8 mouse cellular contexts compared by ENCODE assay signal in genomic region chr12:75594404-75594803, GRCm38 (mm10). TPM values are rescaled to one million over a fixed set of nuclear protein-coding genes. Genes with fewer than 3 reads are reported as not detected.
DNase-seq lines count a peak whose midpoint lies in the region; ATAC-seq lines count a peak whose summit lies in the region.

No protein-coding gene starts in this region.

- H3K36me3 ChIP-seq in heart, embryonic 15.5 days = peaks cover 11% of the 10 kb centered on the region
- H3K36me3 ChIP-seq in embryonic facial prominence, embryonic 11.5 days (replicated peaks; ENCODE audit: control insufficient read depth, insufficient read depth, low read depth, low read length) = peaks cover 4% of the 10 kb centered on the region
- H3K36me3 ChIP-seq in hindbrain, embryonic 16.5 days (ENCODE audit: control insufficient read depth, insufficient read depth, low read length) = peaks cover 2% of the 10 kb centered on the region; the same call in 1 of the 2 replicates
- H3K36me3 ChIP-seq in midbrain, embryonic 14.5 days (ENCODE audit: control insufficient read depth, insufficient read depth, low read length) = peaks cover 27% of the 10 kb centered on the region

- DNase-seq in heart, adult 18-20 months = no peak
- no peak for DNase-seq in embryonic facial prominence, embryonic 11.5 days (ENCODE audit: low spot score)
- no peak for DNase-seq in midbrain, embryonic 14.5 days
- DNase-seq in retina, postnatal 1 day = no peak
- DNase-seq in gastrocnemius, postnatal 25 days = no peak
- no peak for DNase-seq in layer of hippocampus, postnatal 25 days (ENCODE audit: extremely low spot score in 1 of 2, low spot score in 1 of 2)

- H3K9ac ChIP-seq in heart, embryonic 15.5 days = no peak overlapping the region
- H3K9ac ChIP-seq in embryonic facial prominence, embryonic 11.5 days (replicated peaks; ENCODE audit: low read length) = no peak overlapping the region
- peak overlapping the region; percentile 38 for H3K9ac ChIP-seq in hindbrain, embryonic 16.5 days (ENCODE audit: low read depth, low read length)
- peak overlapping the region; percentile 96; the same call in 1 of the 2 replicates for H3K9ac ChIP-seq in midbrain, embryonic 14.5 days (replicated peaks; ENCODE audit: low read length)

- no peaks in the 10 kb centered on the region for H3K9me3 ChIP-seq in heart, embryonic 15.5 days (replicated peaks)
- no peaks in the 10 kb centered on the region for H3K9me3 ChIP-seq in embryonic facial prominence, embryonic 11.5 days (replicated peaks; ENCODE audit: control insufficient read depth, low read length)
- no peaks in the 10 kb centered on the region for H3K9me3 ChIP-seq in hindbrain, embryonic 16.5 days (ENCODE audit: control insufficient read depth, low read length)
- H3K9me3 ChIP-seq in midbrain, embryonic 14.5 days (ENCODE audit: control insufficient read depth, low read length) = no peaks in the 10 kb centered on the region

- peaks cover 12% of the 10 kb centered on the region for H3K4me1 ChIP-seq in heart, embryonic 15.5 days (replicated peaks)
- H3K4me1 ChIP-seq in embryonic facial prominence, embryonic 11.5 days (ENCODE audit: control insufficient read depth, insufficient read depth, low read length) = no peaks in the 10 kb centered on the region
- peaks cover 14% of the 10 kb centered on the region for H3K4me1 ChIP-seq in hindbrain, embryonic 16.5 days (ENCODE audit: control insufficient read depth, insufficient read depth, low read depth, low read length)
- peaks cover 12% of the 10 kb centered on the region for H3K4me1 ChIP-seq in midbrain, embryonic 14.5 days (ENCODE audit: control insufficient read depth, insufficient read depth, low read length)

- peak overlapping the region; percentile 83 for H3K4me3 ChIP-seq in heart, embryonic 15.5 days
- peak overlapping the region; percentile 100 for H3K4me3 ChIP-seq in embryonic facial prominence, embryonic 11.5 days (ENCODE audit: low read depth, low read length)
- H3K4me3 ChIP-seq in hindbrain, embryonic 16.5 days (ENCODE audit: low read length) = peak overlapping the region; percentile 98
- peak overlapping the region; percentile 99 for H3K4me3 ChIP-seq in midbrain, embryonic 14.5 days (replicated peaks; ENCODE audit: low read depth, low read length)

- no peak for ATAC-seq in heart, embryonic 15.5 days (replicated peaks; ENCODE audit: insufficient number of reproducible peaks, insufficient read depth, low FRiP score, low read depth)
- no peak for ATAC-seq in embryonic facial prominence, embryonic 11.5 days (replicated peaks; ENCODE audit: insufficient number of reproducible peaks, low FRiP score, low TSS enrichment, low read depth)
- no peak for ATAC-seq in hindbrain, embryonic 16.5 days
- ATAC-seq in midbrain, embryonic 14.5 days (ENCODE audit: low FRiP score, low TSS enrichment) = no peak

- WGBS in heart, embryonic 15.5 days = 44% methylated on average over 5 of the region's 5 CpGs
- 55% methylated on average over 5 of the region's 5 CpGs for WGBS in embryonic facial prominence, embryonic 11.5 days
- WGBS in hindbrain, embryonic 16.5 days = 38% methylated on average over 5 of the region's 5 CpGs
- WGBS in midbrain, embryonic 14.5 days = 49% methylated on average over 5 of the region's 5 CpGs

- H3K27ac ChIP-seq in heart, embryonic 15.5 days = no peak overlapping the region
- no peak overlapping the region for H3K27ac ChIP-seq in embryonic facial prominence, embryonic 11.5 days (replicated peaks; ENCODE audit: low read depth, low read length)
- H3K27ac ChIP-seq in hindbrain, embryonic 16.5 days (ENCODE audit: low read depth, low read length) = no peak overlapping the region
- H3K27ac ChIP-seq in midbrain, embryonic 14.5 days (replicated peaks; ENCODE audit: low read depth, low read length) = no peak overlapping the region

- no peaks in the 10 kb centered on the region for H3K27me3 ChIP-seq in heart, embryonic 15.5 days
- no peaks in the 10 kb centered on the region for H3K27me3 ChIP-seq in embryonic facial prominence, embryonic 11.5 days (ENCODE audit: control insufficient read depth, insufficient read depth, low read length)
- no peaks in the 10 kb centered on the region for H3K27me3 ChIP-seq in hindbrain, embryonic 16.5 days (replicated peaks; ENCODE audit: control insufficient read depth, insufficient read depth, low read length)
- H3K27me3 ChIP-seq in midbrain, embryonic 14.5 days (ENCODE audit: control insufficient read depth, insufficient read depth, low read length) = no peaks in the 10 kb centered on the region

- H3K4me2 ChIP-seq in heart, embryonic 15.5 days = peak overlapping the region; percentile 88
- H3K4me2 ChIP-seq in embryonic facial prominence, embryonic 11.5 days (ENCODE audit: low read depth, low read length) = peak overlapping the region; percentile 32
- peak overlapping the region; percentile 80 for H3K4me2 ChIP-seq in hindbrain, embryonic 16.5 days (ENCODE audit: low read length)
- peak overlapping the region; percentile 91 for H3K4me2 ChIP-seq in midbrain, embryonic 14.5 days (ENCODE audit: low read length)

RNA-seq across cellular contexts. Expression of gene Ppp2r5e, which starts 1.6 kb away (rescaled TPM):
- polyA plus RNA-seq in heart, embryonic 15.5 days (2015; fragmentation: Nextera tagmentation; extraction: Ambion mirVana) = 8.5 and 11.4 TPM in 2 replicates
- 10 to 100 TPM; 30.9 to 32.2 TPM for total RNA-seq in heart, adult 18-20 months (2021)
- polyA plus RNA-seq in embryonic facial prominence, embryonic 11.5 days (2014; fragmentation: Nextera tagmentation; extraction: Ambion mirVana) = 18.7 TPM in 2 replicates
- polyA plus RNA-seq in hindbrain, embryonic 16.5 days (2015; fragmentation: Nextera tagmentation; extraction: Ambion mirVana) = 14.5 and 15.5 TPM in 2 replicates
- 29.0 and 30.3 TPM in 2 replicates for polyA plus RNA-seq in midbrain, embryonic 14.5 days (2014; fragmentation: Nextera tagmentation; extraction: Ambion mirVana)
- 10 to 100 TPM; 25.3 to 26.7 TPM for total RNA-seq in gastrocnemius, postnatal 25 days (2021)
- total RNA-seq in layer of hippocampus, postnatal 25 days (2021) = 10 to 100 TPM; 74.0 to 80.2 TPM

Comparison
In these comparisons a context has a peak if more than half of its experiments do, and no peak if none do; other contexts are left out.
1. H3K4me2 ChIP-seq: peak in every context shown above with its lines; median percentile 91 in midbrain, embryonic 14.5 days; 88 in heart, embryonic 15.5 days; 80 in hindbrain, embryonic 16.5 days; 32 in embryonic facial prominence, embryonic 11.5 days.
2. H3K9ac ChIP-seq: peak in hindbrain, embryonic 16.5 days (single experiment) and midbrain, embryonic 14.5 days (single experiment); none in heart, embryonic 15.5 days (single experiment) and embryonic facial prominence, embryonic 11.5 days (single experiment).
3. Peak in every context shown above with its lines, with median percentiles within 50 percentile points of each other: H3K4me3 ChIP-seq.